Comparison of ENCODE assay signal across 18 mouse cellular contexts in genomic region chr10:20437021-20437420, GRCm38 (mm10).
DNase-seq lines count a peak whose midpoint lies in the region; ATAC-seq and TF ChIP-seq lines count a peak whose summit lies in the region.
"Had no signal": no experiment of that assay in that cellular context is flagged by ENCODE, and none has a peak within 500 bp of the region (broad histone marks: within the 10 kb centered on the region; RNA-seq: fewer than 3 reads in every experiment).

No protein-coding gene starts in this region.

- peaks cover 17% of the 10 kb centered on the region for H3K36me3 ChIP-seq in liver, adult 2 months (ENCODE audit: control insufficient read depth, insufficient read depth, low read length)
- no peaks in the 10 kb centered on the region for H3K36me3 ChIP-seq in liver, embryonic 11.5 days (ENCODE audit: control insufficient read depth, insufficient read depth, low read length)
- peaks cover 3% of the 10 kb centered on the region; the same call in 1 of the 2 replicates for H3K36me3 ChIP-seq in neural tube, embryonic 15.5 days
- H3K36me3 ChIP-seq in embryonic facial prominence, embryonic 15.5 days = no peaks in the 10 kb centered on the region; the same call in 1 of the 2 replicates
- H3K36me3 ChIP-seq in hindbrain, embryonic 14.5 days (replicated peaks; ENCODE audit: control insufficient read depth, insufficient read depth) = no peaks in the 10 kb centered on the region

- H3K79me2 ChIP-seq in liver, adult 2 months (ENCODE audit: control insufficient read depth, insufficient read depth, low read length) = no peaks in the 10 kb centered on the region

- WGBS in liver, adult 2 months = 80% methylated on average over 2 of the region's 2 CpGs
- 80% methylated on average over 2 of the region's 2 CpGs for WGBS in liver, embryonic 11.5 days
- WGBS in neural tube, embryonic 15.5 days = 61% methylated on average over 2 of the region's 2 CpGs
- 29% methylated on average over 2 of the region's 2 CpGs for WGBS in embryonic facial prominence, embryonic 15.5 days
- 88% methylated on average over 2 of the region's 2 CpGs for WGBS in hindbrain, embryonic 14.5 days

- H3K27me3 ChIP-seq in liver, adult 2 months (ENCODE audit: control insufficient read depth, insufficient read depth, low read length) = no peaks in the 10 kb centered on the region
- H3K27me3 ChIP-seq in liver, embryonic 11.5 days (replicated peaks; ENCODE audit: control insufficient read depth, insufficient read depth, low read length) = no peaks in the 10 kb centered on the region
- H3K27me3 ChIP-seq in neural tube, embryonic 15.5 days (replicated peaks) = no peaks in the 10 kb centered on the region
- no peaks in the 10 kb centered on the region for H3K27me3 ChIP-seq in embryonic facial prominence, embryonic 15.5 days
- H3K27me3 ChIP-seq in hindbrain, embryonic 14.5 days (ENCODE audit: control insufficient read depth, insufficient read depth, low read length) = no peaks in the 10 kb centered on the region
- H3K27me3 ChIP-seq: heart, embryonic 12.5 days had no signal

- H3K4me3 ChIP-seq in liver, adult 2 months (ENCODE audit: insufficient read depth, low read depth, low read length) = no peak overlapping the region
- H3K4me3 ChIP-seq in liver, embryonic 11.5 days (ENCODE audit: low read depth, low read length) = no peak overlapping the region
- H3K4me3 ChIP-seq in neural tube, embryonic 15.5 days (replicated peaks) = no peak overlapping the region
- no peak overlapping the region for H3K4me3 ChIP-seq in embryonic facial prominence, embryonic 15.5 days (replicated peaks)
- no peak overlapping the region for H3K4me3 ChIP-seq in hindbrain, embryonic 14.5 days (replicated peaks; ENCODE audit: low read length)
- H3K4me3 ChIP-seq: heart, embryonic 12.5 days; myocyte had no signal

- H3K4me2 ChIP-seq in liver, embryonic 11.5 days = no peak overlapping the region
- H3K4me2 ChIP-seq in neural tube, embryonic 15.5 days = no peak overlapping the region
- H3K4me2 ChIP-seq in embryonic facial prominence, embryonic 15.5 days (replicated peaks) = no peak overlapping the region
- no peak overlapping the region for H3K4me2 ChIP-seq in hindbrain, embryonic 14.5 days (replicated peaks)
- H3K4me2 ChIP-seq: heart, embryonic 12.5 days had no signal

- no peak overlapping the region for H3K9ac ChIP-seq in liver, adult 2 months (ENCODE audit: low read depth, low read length)
- H3K9ac ChIP-seq in liver, embryonic 11.5 days (ENCODE audit: low read depth, low read length) = no peak overlapping the region
- H3K9ac ChIP-seq in neural tube, embryonic 15.5 days (replicated peaks) = no peak overlapping the region
- H3K9ac ChIP-seq in embryonic facial prominence, embryonic 15.5 days = no peak overlapping the region
- H3K9ac ChIP-seq in hindbrain, embryonic 14.5 days = no peak overlapping the region
- H3K9ac ChIP-seq: heart, embryonic 12.5 days had no signal

- no peaks in the 10 kb centered on the region for H3K4me1 ChIP-seq in liver, adult 2 months (ENCODE audit: control insufficient read depth, insufficient read depth, low read length)
- H3K4me1 ChIP-seq in liver, embryonic 11.5 days (replicated peaks; ENCODE audit: control insufficient read depth, insufficient read depth, low read length) = no peaks in the 10 kb centered on the region
- H3K4me1 ChIP-seq in neural tube, embryonic 15.5 days = no peaks in the 10 kb centered on the region
- no peaks in the 10 kb centered on the region for H3K4me1 ChIP-seq in embryonic facial prominence, embryonic 15.5 days
- no peaks in the 10 kb centered on the region for H3K4me1 ChIP-seq in hindbrain, embryonic 14.5 days (replicated peaks; ENCODE audit: control insufficient read depth, insufficient read depth, low read length)
- H3K4me1 ChIP-seq: heart, embryonic 12.5 days had no signal

- H3K9me3 ChIP-seq in liver, embryonic 11.5 days (ENCODE audit: control insufficient read depth, low read length) = no peaks in the 10 kb centered on the region
- H3K9me3 ChIP-seq in neural tube, embryonic 15.5 days (replicated peaks) = no peaks in the 10 kb centered on the region
- H3K9me3 ChIP-seq in embryonic facial prominence, embryonic 15.5 days (replicated peaks) = no peaks in the 10 kb centered on the region
- no peaks in the 10 kb centered on the region for H3K9me3 ChIP-seq in hindbrain, embryonic 14.5 days (ENCODE audit: control insufficient read depth, low read length)
- H3K9me3 ChIP-seq: heart, embryonic 12.5 days had no signal

- no peak for TF ChIP-seq CTCF in liver, adult 2 months (IDR thresholded peaks at IDR 0.05; ENCODE audit: low read depth, low read length)

- ATAC-seq in liver, embryonic 11.5 days (replicated peaks; ENCODE audit: low FRiP score) = no peak
- ATAC-seq in neural tube, embryonic 15.5 days (ENCODE audit: low FRiP score) = peak; percentile 50
- ATAC-seq in embryonic facial prominence, embryonic 15.5 days (ENCODE audit: insufficient number of reproducible peaks, low FRiP score, low TSS enrichment, low read depth) = peak; percentile 34; the same call in 1 of the 2 replicates
- ATAC-seq in hindbrain, embryonic 14.5 days (ENCODE audit: low FRiP score) = no peak

- TF ChIP-seq POLR2A in liver, adult 2 months (IDR thresholded peaks at IDR 0.05; ENCODE audit: extremely low read depth, insufficient read depth, low read length) = no peak

- DNase-seq in liver, adult 2 months (ENCODE audit: extremely low read depth, low read depth, low spot score) = peak; percentile 22
- no peak for DNase-seq in liver, embryonic 11.5 days (ENCODE audit: low spot score)
- DNase-seq in neural tube, embryonic 10.5 days (ENCODE audit: extremely low spot score, low spot score) = no peak
- DNase-seq in spleen, postnatal 14 days (ENCODE audit: low spot score in 2 of 2) = no peak
- DNase-seq in hindbrain, embryonic 14.5 days (ENCODE audit: low spot score) = no peak
- DNase-seq: adrenal gland, adult 8-10 months; cerebellum, adult 9-10 months; embryo, embryonic 11 days; gastrocnemius, postnatal 14 days; heart, postnatal 4 days; kidney, postnatal 10 days; liver; right cerebral cortex, postnatal 14 days; thymus, postnatal 36 days had no signal

- no peak overlapping the region for H3K27ac ChIP-seq in liver, adult 2 months (replicated peaks; ENCODE audit: insufficient read depth, low read depth, low read length)
- H3K27ac ChIP-seq in liver, embryonic 11.5 days (ENCODE audit: low read depth, low read length) = no peak overlapping the region
- H3K27ac ChIP-seq in neural tube, embryonic 15.5 days (replicated peaks) = no peak overlapping the region
- H3K27ac ChIP-seq in embryonic facial prominence, embryonic 15.5 days (replicated peaks) = no peak overlapping the region
- no peak overlapping the region for H3K27ac ChIP-seq in hindbrain, embryonic 14.5 days

Comparison
In these comparisons a context has a peak if more than half of its experiments do, and no peak if none do; other contexts are left out.
1. ATAC-seq: peak in neural tube, embryonic 15.5 days (single experiment) and embryonic facial prominence, embryonic 15.5 days (single experiment); none in liver, embryonic 11.5 days (single experiment) and hindbrain, embryonic 14.5 days (single experiment).